Mouse (Mus musculus): ENCODE measurements around the gene 4933436I01Rik. TPM values are rescaled to one million over a fixed set of nuclear protein-coding genes. Genes with fewer than 3 reads are reported as not detected.

The 4933436I01Rik gene
- polyA plus RNA-seq (2015; fragmentation: Nextera tagmentation; extraction: Ambion mirVana), result not detected in 2 replicates

GRCm38 (mm10) chrX:67921350-67921749 lies at the start of gene 4933436I01Rik:
Gene 4933436I01Rik (minus strand): TSS chrX:67921450.
- no peak for DNase-seq (ENCODE audit: low spot score)

- DNase-seq (ENCODE audit: low spot score), result no peak
Observed at GRCm38 (mm10) chrX:67924769-67925470, 3.7 kb upstream of the 4933436I01Rik start.

- DNase-seq (ENCODE audit: low spot score), result no peak
Observed at GRCm38 (mm10) chrX:67883406-67883805, 37.8 kb downstream of the 4933436I01Rik start.

Other genes starting within 250 kb of the 4933436I01Rik start
- not detected in 2 replicates for gene Gm1140, start 227.9 kb downstream of the 4933436I01Rik start, polyA plus RNA-seq (2015; fragmentation: Nextera tagmentation; extraction: Ambion mirVana)
- gene Gm14692, start 225.8 kb downstream of the 4933436I01Rik start, polyA plus RNA-seq (2015; fragmentation: Nextera tagmentation; extraction: Ambion mirVana), result not detected in 2 replicates